Mouse (Mus musculus): ENCODE data around the gene Hand1. TPM values are rescaled to one million over a fixed set of nuclear protein-coding genes. Genes with fewer than 3 reads are reported as not detected.

Gene Hand1
- polyA plus RNA-seq, 1 experiment = not detected

DNA sequence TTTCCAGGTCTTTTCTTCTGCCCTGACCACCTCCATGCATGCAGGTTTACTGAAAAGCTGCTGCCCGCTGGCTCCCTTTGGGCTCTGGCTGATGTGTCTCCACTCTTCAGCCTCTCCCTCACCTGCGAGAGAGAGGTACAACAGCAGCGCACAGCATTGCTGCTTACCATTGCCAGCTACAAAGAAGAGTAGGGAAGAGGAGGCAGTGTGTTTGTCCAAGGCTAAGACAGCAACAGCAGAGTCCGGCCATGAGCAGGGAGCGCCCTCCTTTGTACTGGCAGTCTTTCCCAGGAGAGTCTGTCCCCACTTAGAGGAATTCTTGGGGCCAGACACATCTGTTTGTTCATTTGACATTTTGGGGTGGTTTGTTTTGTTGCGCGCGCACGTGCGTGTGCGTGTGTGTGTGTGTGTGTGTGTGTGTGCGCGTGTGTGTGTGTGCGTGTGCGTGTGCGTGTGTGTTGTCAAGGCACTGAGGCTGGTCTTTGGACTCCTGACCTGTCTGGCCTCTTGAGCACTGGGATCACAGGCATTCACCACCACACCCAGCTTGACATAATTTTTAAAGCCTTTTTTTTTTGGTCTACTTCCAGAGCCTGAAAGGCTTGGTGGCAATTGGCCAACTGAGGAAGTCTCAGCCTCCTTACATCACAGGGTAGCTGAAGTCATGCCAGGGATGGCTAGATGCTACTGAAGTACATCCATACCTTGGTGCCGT is 23.4 kb downstream of the Hand1 start:
- Histone ChIP-seq H3K27ac (ENCODE audit: insufficient read depth, low read length) (no peak overlapping the region), H3K4me1 (ENCODE audit: control insufficient read depth, insufficient read depth, low read length) (no peaks in the 10 kb centered on the region), H3K4me3 (ENCODE audit: insufficient read depth, low read length) (no peak overlapping the region)
- TF ChIP-seq POLR2A (IDR thresholded peaks at IDR 0.05; ENCODE audit: extremely low read depth, insufficient read depth, low read length) = no peak
- no peak for TF ChIP-seq CTCF (IDR thresholded peaks at IDR 0.05; ENCODE audit: extremely low read depth, insufficient read depth, low read length)

DNA sequence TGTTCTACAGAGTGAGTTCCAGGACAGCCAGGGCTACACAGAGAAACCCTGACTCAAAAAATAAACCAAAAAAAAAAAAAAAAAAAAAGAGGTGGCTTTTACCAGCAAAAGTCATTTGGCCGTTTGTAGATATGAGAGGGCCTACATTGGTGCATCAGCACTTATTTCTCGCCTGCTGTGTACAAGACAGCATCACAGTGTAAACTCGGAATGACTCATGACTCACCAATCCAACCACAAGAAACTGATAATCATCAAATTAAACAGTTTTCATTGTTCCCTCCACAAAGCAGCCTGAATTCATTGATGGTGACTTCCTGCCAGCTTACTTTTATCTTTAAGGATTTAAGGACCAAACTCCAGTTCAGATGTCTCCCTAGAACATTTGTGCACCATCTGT is 27.6 kb downstream of the Hand1 start:
- TF ChIP-seq CTCF (IDR thresholded peaks at IDR 0.05; ENCODE audit: extremely low read depth, insufficient read depth, low read length) (no peak), POLR2A (IDR thresholded peaks at IDR 0.05; ENCODE audit: extremely low read depth, insufficient read depth, low read length) (no peak)
- no peak overlapping the region for H3K4me3 ChIP-seq (ENCODE audit: insufficient read depth, low read length)

DNA sequence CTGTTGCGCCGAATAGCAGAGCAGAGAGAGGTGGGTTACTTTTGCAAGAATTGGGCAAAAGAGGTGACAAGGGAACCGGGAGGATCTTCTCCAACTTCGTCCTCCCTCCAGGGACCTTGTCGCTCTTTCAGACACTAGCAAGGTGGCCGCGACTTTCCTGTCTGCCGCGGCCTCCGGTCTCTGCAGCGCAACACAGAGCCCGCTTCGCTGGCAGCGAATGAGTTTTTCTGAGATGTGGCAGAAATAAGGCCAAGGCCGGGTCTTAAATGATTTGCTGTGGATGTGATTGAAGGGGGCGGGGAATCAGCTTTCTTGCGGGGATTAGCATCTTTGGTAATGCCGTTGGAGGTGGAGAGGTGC is 30.1 kb downstream of the Hand1 start:
- TF ChIP-seq CTCF (IDR thresholded peaks at IDR 0.05; ENCODE audit: extremely low read depth, insufficient read depth, low read length) (no peak), POLR2A (IDR thresholded peaks at IDR 0.05; ENCODE audit: extremely low read depth, insufficient read depth, low read length) (no peak)
- Histone ChIP-seq H3K4me3 (ENCODE audit: insufficient read depth, low read length) (peak overlapping the region; percentile 97), H3K27ac (ENCODE audit: insufficient read depth, low read length) (no peak overlapping the region), H3K4me1 (ENCODE audit: control insufficient read depth, insufficient read depth, low read length) (peaks cover 6% of the 10 kb centered on the region; the same call in 1 of the 2 replicates)

More for the DNA sequence above, 27.6 kb downstream of the Hand1 start:
- H3K27ac ChIP-seq (ENCODE audit: insufficient read depth, low read length) = no peak overlapping the region
- H3K4me1 ChIP-seq (ENCODE audit: control insufficient read depth, insufficient read depth, low read length) = peaks cover 6% of the 10 kb centered on the region; the same call in 1 of the 2 replicates

DNA sequence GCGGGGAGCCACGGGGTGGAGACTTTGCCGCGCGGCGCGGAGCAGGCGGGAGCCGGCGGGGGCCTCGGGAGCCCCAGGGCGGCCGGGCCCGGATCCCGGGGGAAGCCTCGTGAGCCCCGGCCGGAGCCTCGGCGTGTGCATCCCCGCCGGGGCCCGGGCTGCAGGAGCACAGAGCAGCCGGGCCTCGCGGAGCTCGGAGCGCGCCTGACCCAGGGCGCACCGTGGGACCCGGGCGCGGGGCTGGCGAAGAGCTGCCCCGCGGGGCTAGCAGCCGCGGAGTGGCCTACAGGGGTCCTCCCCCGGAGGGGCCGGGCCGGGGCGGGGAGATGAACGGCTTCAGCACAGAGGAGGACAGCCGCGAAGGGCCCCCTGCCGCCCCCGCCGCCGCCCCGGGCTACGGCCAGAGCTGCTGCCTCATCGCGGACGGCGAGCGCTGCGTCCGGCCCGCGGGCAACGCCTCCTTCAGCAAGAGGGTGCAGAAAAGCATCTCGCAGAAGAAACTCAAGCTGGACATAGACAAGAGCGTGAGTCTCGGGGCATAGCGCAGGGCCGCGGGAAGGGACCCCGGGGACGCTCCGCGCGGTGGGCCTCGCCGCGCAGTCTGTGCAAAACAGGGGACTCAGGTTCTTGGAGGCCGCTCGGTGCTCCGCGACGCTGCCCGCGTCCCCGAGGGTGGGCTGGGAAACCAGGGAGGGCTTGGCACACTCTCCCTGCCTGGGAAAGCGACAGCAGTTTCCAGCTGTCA is 30.7 kb downstream of the Hand1 start:
- peak overlapping the region; percentile 97 for H3K4me3 ChIP-seq (ENCODE audit: insufficient read depth, low read length)
- H3K27ac ChIP-seq (ENCODE audit: insufficient read depth, low read length) = no peak overlapping the region
- peaks cover 6% of the 10 kb centered on the region; the same call in 1 of the 2 replicates for H3K4me1 ChIP-seq (ENCODE audit: control insufficient read depth, insufficient read depth, low read length)
- TF ChIP-seq CTCF (IDR thresholded peaks at IDR 0.05; ENCODE audit: extremely low read depth, insufficient read depth, low read length) = no peak
- TF ChIP-seq POLR2A (IDR thresholded peaks at IDR 0.05; ENCODE audit: extremely low read depth, insufficient read depth, low read length) = no peak

DNA sequence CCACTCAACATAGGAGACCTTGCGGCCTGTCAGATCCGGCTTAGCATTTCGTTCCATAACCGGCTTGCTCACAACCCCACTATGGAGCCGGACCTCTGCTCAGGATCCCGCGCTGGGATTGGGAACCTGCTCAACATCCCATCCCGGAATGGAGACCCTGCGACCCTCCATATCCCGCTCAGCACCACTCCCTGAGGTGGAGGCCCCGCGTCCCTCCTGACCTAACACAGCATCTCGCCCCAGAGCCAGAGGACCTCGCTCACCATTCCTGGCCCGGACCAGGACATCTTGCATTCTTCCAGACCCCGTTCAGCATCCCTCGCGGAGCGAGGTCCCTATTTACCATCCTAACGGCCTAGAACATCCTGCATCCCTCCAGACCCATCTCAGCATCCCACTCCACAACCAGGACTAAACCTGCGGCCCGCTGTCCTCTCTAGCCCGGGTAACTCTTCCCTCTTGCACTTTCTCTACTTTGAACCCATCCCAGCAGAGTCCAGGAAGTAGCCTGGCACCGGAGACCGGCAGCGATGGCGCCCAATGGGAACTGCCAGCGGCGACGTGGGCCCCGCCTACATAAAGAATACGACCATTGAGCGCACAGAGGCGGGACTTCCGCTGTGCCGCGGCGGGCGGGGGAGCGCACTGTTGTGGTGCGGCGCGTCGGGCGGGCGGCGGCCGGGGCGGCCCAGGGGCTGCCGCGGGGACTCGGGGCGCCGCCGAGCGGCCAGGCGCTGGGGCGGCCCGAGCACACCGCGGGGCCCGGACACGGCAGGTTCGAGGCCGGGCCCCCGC is 31.4 kb downstream of the Hand1 start, which contains the start of gene Sap30l:
Gene Sap30l, plus strand, starts transcription at position 667 of the 795 bp plus-strand sequence.
- TF ChIP-seq POLR2A (IDR thresholded peaks at IDR 0.05; ENCODE audit: extremely low read depth, insufficient read depth, low read length) (peak; percentile 73), CTCF (IDR thresholded peaks at IDR 0.05; ENCODE audit: extremely low read depth, insufficient read depth, low read length) (no peak)
- peaks cover 6% of the 10 kb centered on the region; the same call in 1 of the 2 replicates for H3K4me1 ChIP-seq (ENCODE audit: control insufficient read depth, insufficient read depth, low read length)

DNA sequence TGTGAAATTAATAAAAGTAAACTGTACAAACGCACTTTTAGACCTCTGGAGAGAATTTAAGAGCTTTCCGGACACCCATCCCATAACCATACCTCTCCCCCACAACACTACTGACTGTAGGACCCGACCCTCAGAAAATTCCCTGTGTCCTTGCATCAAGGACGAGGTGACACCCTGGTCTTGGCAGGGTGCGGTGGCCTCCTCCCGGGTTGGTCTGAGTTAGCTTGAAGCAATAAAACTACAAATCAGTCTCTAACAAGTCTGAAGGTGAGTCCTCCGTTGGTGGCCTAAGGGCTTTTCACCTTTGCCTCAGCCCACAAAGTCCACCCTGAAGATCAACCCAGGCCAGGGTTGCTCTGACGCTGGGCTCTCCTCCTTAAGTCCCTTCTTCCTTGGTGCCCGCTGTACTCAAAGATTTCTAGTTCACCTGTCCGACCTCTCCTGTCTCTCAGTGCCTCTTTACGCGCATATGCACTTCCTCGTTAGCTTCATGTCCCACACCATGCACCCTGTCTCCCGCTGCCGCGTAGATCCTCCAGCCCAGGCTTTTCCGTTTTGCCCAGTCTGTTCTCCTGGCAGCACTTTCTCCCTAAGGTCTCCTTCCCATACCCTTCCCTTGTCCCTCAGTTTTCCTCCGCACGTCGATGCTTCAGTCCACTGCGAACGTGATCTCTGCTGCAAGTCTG is 32.2 kb downstream of the Hand1 start:
- TF ChIP-seq CTCF (IDR thresholded peaks at IDR 0.05; ENCODE audit: extremely low read depth, insufficient read depth, low read length) (no peak), POLR2A (IDR thresholded peaks at IDR 0.05; ENCODE audit: extremely low read depth, insufficient read depth, low read length) (no peak)
- Histone ChIP-seq H3K27ac (ENCODE audit: insufficient read depth, low read length) (no peak overlapping the region), H3K4me1 (ENCODE audit: control insufficient read depth, insufficient read depth, low read length) (peaks cover 6% of the 10 kb centered on the region; the same call in 1 of the 2 replicates), H3K4me3 (ENCODE audit: insufficient read depth, low read length) (peak overlapping the region; percentile 97)

More for the DNA sequence above, 31.4 kb downstream of the Hand1 start, which contains the start of gene Sap30l:
- Histone ChIP-seq H3K27ac (ENCODE audit: insufficient read depth, low read length) (peak within 1 kb of the TSS; percentile 41; the same call in 1 of the 2 replicates), H3K4me3 (ENCODE audit: insufficient read depth, low read length) (peak within 1 kb of the TSS; percentile 97)

DNA sequence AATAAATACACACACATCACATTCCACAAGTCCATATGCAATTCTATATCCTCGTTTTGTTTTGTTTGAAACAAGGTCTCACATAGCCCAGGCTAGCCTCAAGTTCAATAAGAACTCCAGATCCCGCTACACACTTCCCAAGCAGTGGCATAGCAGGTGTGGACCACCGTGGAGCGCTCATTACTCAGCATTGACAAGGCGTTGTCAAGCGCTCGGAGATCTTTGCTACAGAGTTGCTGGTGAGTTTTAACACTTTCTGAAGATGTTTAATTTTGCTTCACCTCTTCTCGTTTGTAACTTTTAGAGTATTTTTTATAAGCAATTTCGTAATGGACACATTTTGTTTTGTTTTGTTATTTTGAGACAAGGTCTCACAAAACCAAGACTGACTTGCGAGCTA is 33.2 kb downstream of the Hand1 start:
- H3K4me1 ChIP-seq (ENCODE audit: control insufficient read depth, insufficient read depth, low read length) = peaks cover 6% of the 10 kb centered on the region; the same call in 1 of the 2 replicates
- TF ChIP-seq CTCF (IDR thresholded peaks at IDR 0.05; ENCODE audit: extremely low read depth, insufficient read depth, low read length) (no peak), POLR2A (IDR thresholded peaks at IDR 0.05; ENCODE audit: extremely low read depth, insufficient read depth, low read length) (no peak)
- H3K4me3 ChIP-seq (ENCODE audit: insufficient read depth, low read length) = no peak overlapping the region

DNA sequence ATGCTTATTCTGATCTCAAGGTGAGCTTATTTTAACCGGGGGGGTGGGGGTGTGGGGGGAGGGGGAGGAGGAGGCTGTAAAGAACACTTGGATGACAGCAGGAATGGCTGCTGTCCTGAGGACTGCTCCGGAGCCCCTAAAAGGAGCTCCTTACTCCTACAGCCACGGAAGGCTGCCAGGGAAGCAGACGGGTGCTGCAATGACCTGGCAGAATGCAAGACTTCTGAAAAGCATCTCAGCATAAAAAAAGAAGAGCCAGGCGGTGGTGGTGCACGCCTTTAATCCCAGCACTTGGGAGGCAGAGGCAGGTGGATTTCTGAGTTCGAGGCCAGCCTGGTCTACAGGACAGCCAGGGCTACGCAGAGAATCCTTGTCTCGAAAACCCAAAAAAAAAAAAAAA is 34.8 kb downstream of the Hand1 start:
- no peak overlapping the region for H3K4me3 ChIP-seq (ENCODE audit: insufficient read depth, low read length)
- H3K4me1 ChIP-seq (ENCODE audit: control insufficient read depth, insufficient read depth, low read length) = peaks cover 4% of the 10 kb centered on the region; the same call in 1 of the 2 replicates
- TF ChIP-seq CTCF (IDR thresholded peaks at IDR 0.05; ENCODE audit: extremely low read depth, insufficient read depth, low read length) (no peak), POLR2A (IDR thresholded peaks at IDR 0.05; ENCODE audit: extremely low read depth, insufficient read depth, low read length) (no peak)
- no peak overlapping the region for H3K27ac ChIP-seq (ENCODE audit: insufficient read depth, low read length)

More for the DNA sequence above, 33.2 kb downstream of the Hand1 start:
- no peak overlapping the region for H3K27ac ChIP-seq (ENCODE audit: insufficient read depth, low read length)

Measured in cortical plate, adult 2 months (tissue).